Mouse (Mus musculus) thymus, postnatal 36 days (tissue): ENCODE measurements at regions not wholly inside any gene's neighbourhood (a gene's known extent, or its start where the extent isn't known, plus 50 kb on each side); places are given as distances from the start of the nearest gene placed in this dataset.
A peak's percentile ranks its signal among the peaks of the same experiment; 100 is the strongest.
"Not testable (repeated sequence)": the region's sequence is repeated elsewhere in the genome, so short reads cannot be mapped to it uniquely, and the experiment has no call there.

Experiments
- DNase-seq, 2 experiments: peaks; one replicate each; pipeline ENCODE4 v3.0.0; 2022; ENCODE audit warnings: mixed read lengths in 2 of 2

GRCm38 (mm10) chr4:7385069-7385468, 853.8 kb downstream of the Car8 start:
- DNase-seq, result no peak

- no peak for DNase-seq
These were observed 858.8 kb downstream of the Car8 start for GRCm38 (mm10) chr4:7379996-7380395.

- DNase-seq, result peak; percentile 36 to 50
These were observed 874.4 kb downstream of the Car8 start for GRCm38 (mm10) chr4:7364238-7365040.

- DNase-seq, result no peak
These were observed 875.3 kb downstream of the Car8 start for GRCm38 (mm10) chr4:7363508-7363907.

GRCm38 (mm10) chr4:7356202-7356601, 882.6 kb downstream of the Car8 start:
- DNase-seq, result no peak

- DNase-seq, result no peak
These were observed 891.5 kb downstream of the Car8 start for GRCm38 (mm10) chr4:7347317-7347716.

GRCm38 (mm10) chr4:7341159-7341558, 897.7 kb downstream of the Car8 start:
- DNase-seq, result no peak

GRCm38 (mm10) chr4:7314261-7314660, 924.6 kb downstream of the Car8 start:
- no peak for DNase-seq

GRCm38 (mm10) chr4:7313219-7313618, 925.6 kb downstream of the Car8 start:
- no peak for DNase-seq

- DNase-seq, result no peak
These were observed 926.7 kb downstream of the Car8 start for GRCm38 (mm10) chr4:7312160-7312559.

- no peak for DNase-seq
These were observed 969.8 kb downstream of the Car8 start for GRCm38 (mm10) chr4:7269047-7269446.

- DNase-seq, result no peak
These were observed 982.4 kb downstream of the Car8 start for GRCm38 (mm10) chr4:7256486-7256885.

GRCm38 (mm10) chr4:7253616-7254015, 985.2 kb downstream of the Car8 start:
- DNase-seq, result no peak

GRCm38 (mm10) chr4:7251641-7252040, 987.2 kb downstream of the Car8 start:
- DNase-seq, result no peak

GRCm38 (mm10) chr4:7247816-7248215, 991.0 kb downstream of the Car8 start:
- no peak for DNase-seq

- DNase-seq, result no peak
These were observed 991.6 kb downstream of the Car8 start for GRCm38 (mm10) chr4:7247244-7247643.

- no peak for DNase-seq
These were observed 992.0 kb downstream of the Car8 start for GRCm38 (mm10) chr4:7246828-7247227.

- no peak for DNase-seq
These were observed 993.2 kb downstream of the Car8 start for GRCm38 (mm10) chr4:7245653-7246052.

GRCm38 (mm10) chr4:7237848-7238247, 1001.0 kb downstream of the Car8 start:
- DNase-seq, result no peak

GRCm38 (mm10) chr4:7234537-7234936, 1004.3 kb downstream of the Car8 start:
- DNase-seq, result not testable (repeated sequence)

GRCm38 (mm10) chr4:7228980-7229379, 1009.9 kb downstream of the Car8 start:
- DNase-seq, result no peak

- no peak for DNase-seq
These were observed 1015.9 kb downstream of the Car8 start for GRCm38 (mm10) chr4:7222922-7223321.

GRCm38 (mm10) chr4:7220426-7220825, 1018.4 kb downstream of the Car8 start:
- no peak for DNase-seq

GRCm38 (mm10) chr4:7215048-7216030, 1023.5 kb downstream of the Car8 start:
- DNase-seq, result no peak
